Mouse (Mus musculus): ENCODE data around the gene Lingo3. TPM values are rescaled to one million over a fixed set of nuclear protein-coding genes. Genes with fewer than 3 reads are reported as not detected.

Gene Lingo3
- polyA plus RNA-seq, 1 experiment from 2014 or later, result 0.39 TPM

- peak within 1 kb of the TSS; percentile 90 for H3K9ac ChIP-seq (ENCODE audit: low read length)
- under 1% methylated on average over 81 of the region's 81 CpGs for WGBS
- peaks cover 16% of the 10 kb centered on the region for H3K36me3 ChIP-seq (ENCODE audit: control insufficient read depth, insufficient read depth)
- peak within 1 kb of the TSS; percentile 58; the same call in 1 of the 2 replicates for H3K27ac ChIP-seq (ENCODE audit: low read length)
- ATAC-seq (replicated peaks; ENCODE audit: extremely low read depth, insufficient read depth, low FRiP score), result peak; percentile 88
- no peaks in the 10 kb centered on the region for H3K27me3 ChIP-seq (ENCODE audit: control insufficient read depth, insufficient read depth, low read length)
- H3K4me1 ChIP-seq (ENCODE audit: control insufficient read depth, insufficient read depth, low read length), result peaks cover 19% of the 10 kb centered on the region
- no peaks in the 10 kb centered on the region for H3K9me3 ChIP-seq (replicated peaks; ENCODE audit: control insufficient read depth, low read length)
- H3K4me2 ChIP-seq (ENCODE audit: low read depth, low read length), result peak within 1 kb of the TSS; percentile 99
- H3K4me3 ChIP-seq (ENCODE audit: low read length), result peak within 1 kb of the TSS; percentile 82
These were observed 11.3 kb upstream of the Lingo3 start, which contains the start of the genes Lsm7 and Sppl2b for GRCm38 (mm10) chr10:80854913-80855748. Lsm7 (minus strand) TSS chr10:80855209. Sppl2b (plus strand) TSS chr10:80855275.

- Histone ChIP-seq H3K9me3 (replicated peaks; ENCODE audit: control insufficient read depth, low read length) (no peaks in the 10 kb centered on the region), H3K27ac (ENCODE audit: low read length) (no peak overlapping the region), H3K4me2 (ENCODE audit: low read depth, low read length) (no peak overlapping the region), H3K4me3 (ENCODE audit: low read length) (no peak overlapping the region), H3K9ac (ENCODE audit: low read length) (no peak overlapping the region), H3K36me3 (ENCODE audit: control insufficient read depth, insufficient read depth) (peaks cover 16% of the 10 kb centered on the region), H3K4me1 (ENCODE audit: control insufficient read depth, insufficient read depth, low read length) (peaks cover 11% of the 10 kb centered on the region), H3K27me3 (ENCODE audit: control insufficient read depth, insufficient read depth, low read length) (peaks cover 11% of the 10 kb centered on the region)
- 0 out of 2 replicates have a peak, but pooled peaks have one; percentile 25 for ATAC-seq (replicated peaks; ENCODE audit: extremely low read depth, insufficient read depth, low FRiP score)
- 15% methylated on average over 10 of the region's 10 CpGs for WGBS
These were observed 4.7 kb upstream of the Lingo3 start for GRCm38 (mm10) chr10:80848571-80848970.

GRCm38 (mm10) chr10:80845732-80846131 is 1.9 kb upstream of the Lingo3 start:
- no peak for ATAC-seq (replicated peaks; ENCODE audit: extremely low read depth, insufficient read depth, low FRiP score)
- WGBS, result 69% methylated on average over 12 of the region's 12 CpGs
- peaks cover 26% of the 10 kb centered on the region for H3K27me3 ChIP-seq (ENCODE audit: control insufficient read depth, insufficient read depth, low read length)

GRCm38 (mm10) chr10:80845055-80845693 is 1.3 kb upstream of the Lingo3 start:
- Histone ChIP-seq H3K9me3 (replicated peaks; ENCODE audit: control insufficient read depth, low read length) (no peaks in the 10 kb centered on the region), H3K4me1 (ENCODE audit: control insufficient read depth, insufficient read depth, low read length) (peaks cover 14% of the 10 kb centered on the region), H3K27ac (ENCODE audit: low read length) (no peak overlapping the region), H3K9ac (ENCODE audit: low read length) (no peak overlapping the region), H3K4me2 (ENCODE audit: low read depth, low read length) (no peak overlapping the region), H3K27me3 (ENCODE audit: control insufficient read depth, insufficient read depth, low read length) (peaks cover 26% of the 10 kb centered on the region), H3K4me3 (ENCODE audit: low read length) (no peak overlapping the region), H3K36me3 (ENCODE audit: control insufficient read depth, insufficient read depth) (no peaks in the 10 kb centered on the region)
- 47% methylated on average over 8 of the region's 8 CpGs for WGBS
- no peak for ATAC-seq (replicated peaks; ENCODE audit: extremely low read depth, insufficient read depth, low FRiP score)

More at GRCm38 (mm10) chr10:80845732-80846131, 1.9 kb upstream of the Lingo3 start:
- Histone ChIP-seq H3K9ac (ENCODE audit: low read length) (no peak overlapping the region), H3K4me3 (ENCODE audit: low read length) (no peak overlapping the region), H3K4me2 (ENCODE audit: low read depth, low read length) (no peak overlapping the region), H3K9me3 (replicated peaks; ENCODE audit: control insufficient read depth, low read length) (no peaks in the 10 kb centered on the region), H3K36me3 (ENCODE audit: control insufficient read depth, insufficient read depth) (no peaks in the 10 kb centered on the region), H3K4me1 (ENCODE audit: control insufficient read depth, insufficient read depth, low read length) (peaks cover 14% of the 10 kb centered on the region), H3K27ac (ENCODE audit: low read length) (no peak overlapping the region)

GRCm38 (mm10) chr10:80843087-80843930 is 530 bp downstream of the Lingo3 start:
- Histone ChIP-seq H3K36me3 (ENCODE audit: control insufficient read depth, insufficient read depth) (no peaks in the 10 kb centered on the region), H3K27me3 (ENCODE audit: control insufficient read depth, insufficient read depth, low read length) (peaks cover 26% of the 10 kb centered on the region), H3K4me2 (ENCODE audit: low read depth, low read length) (peak overlapping the region; percentile 79), H3K4me3 (ENCODE audit: low read length) (peak overlapping the region; percentile 54), H3K9me3 (replicated peaks; ENCODE audit: control insufficient read depth, low read length) (no peaks in the 10 kb centered on the region), H3K27ac (ENCODE audit: low read length) (no peak overlapping the region), H3K4me1 (ENCODE audit: control insufficient read depth, insufficient read depth, low read length) (peaks cover 7% of the 10 kb centered on the region), H3K9ac (ENCODE audit: low read length) (peak overlapping the region; percentile 57)
- 10% methylated on average over 32 of the region's 32 CpGs for WGBS
- no peak for ATAC-seq (replicated peaks; ENCODE audit: extremely low read depth, insufficient read depth, low FRiP score)

- Histone ChIP-seq H3K27me3 (ENCODE audit: control insufficient read depth, insufficient read depth, low read length) (peaks cover 26% of the 10 kb centered on the region), H3K36me3 (ENCODE audit: control insufficient read depth, insufficient read depth) (no peaks in the 10 kb centered on the region), H3K27ac (ENCODE audit: low read length) (no peak overlapping the region), H3K4me2 (ENCODE audit: low read depth, low read length) (no peak overlapping the region), H3K9ac (ENCODE audit: low read length) (no peak overlapping the region), H3K4me1 (ENCODE audit: control insufficient read depth, insufficient read depth, low read length) (peaks cover 14% of the 10 kb centered on the region), H3K4me3 (ENCODE audit: low read length) (no peak overlapping the region), H3K9me3 (replicated peaks; ENCODE audit: control insufficient read depth, low read length) (no peaks in the 10 kb centered on the region)
- 80% methylated on average over 15 of the region's 15 CpGs for WGBS
- no peak for ATAC-seq (replicated peaks; ENCODE audit: extremely low read depth, insufficient read depth, low FRiP score)
These were observed 1.5 kb downstream of the Lingo3 start for GRCm38 (mm10) chr10:80842334-80842733.

- Histone ChIP-seq H3K27me3 (ENCODE audit: control insufficient read depth, insufficient read depth, low read length) (peaks cover 26% of the 10 kb centered on the region), H3K36me3 (ENCODE audit: control insufficient read depth, insufficient read depth) (no peaks in the 10 kb centered on the region), H3K4me1 (ENCODE audit: control insufficient read depth, insufficient read depth, low read length) (peaks cover 20% of the 10 kb centered on the region), H3K4me2 (ENCODE audit: low read depth, low read length) (no peak overlapping the region), H3K9ac (ENCODE audit: low read length) (no peak overlapping the region), H3K4me3 (ENCODE audit: low read length) (no peak overlapping the region), H3K9me3 (replicated peaks; ENCODE audit: control insufficient read depth, low read length) (no peaks in the 10 kb centered on the region), H3K27ac (ENCODE audit: low read length) (no peak overlapping the region)
- 86% methylated on average over 2 of the region's 2 CpGs for WGBS
- no peak for ATAC-seq (replicated peaks; ENCODE audit: extremely low read depth, insufficient read depth, low FRiP score)
These were observed 2.2 kb downstream of the Lingo3 start for GRCm38 (mm10) chr10:80841685-80842084.

GRCm38 (mm10) chr10:80839848-80840247 is 4.0 kb downstream of the Lingo3 start:
- no peak overlapping the region for H3K27ac ChIP-seq (ENCODE audit: low read length)
- no peaks in the 10 kb centered on the region for H3K9me3 ChIP-seq (replicated peaks; ENCODE audit: control insufficient read depth, low read length)
- H3K36me3 ChIP-seq (ENCODE audit: control insufficient read depth, insufficient read depth), result no peaks in the 10 kb centered on the region
- H3K9ac ChIP-seq (ENCODE audit: low read length), result no peak overlapping the region
- no peak overlapping the region for H3K4me3 ChIP-seq (ENCODE audit: low read length)
- peaks cover 43% of the 10 kb centered on the region for H3K27me3 ChIP-seq (ENCODE audit: control insufficient read depth, insufficient read depth, low read length)
- H3K4me1 ChIP-seq (ENCODE audit: control insufficient read depth, insufficient read depth, low read length), result peaks cover 22% of the 10 kb centered on the region
- H3K4me2 ChIP-seq (ENCODE audit: low read depth, low read length), result no peak overlapping the region
- no peak for ATAC-seq (replicated peaks; ENCODE audit: extremely low read depth, insufficient read depth, low FRiP score)
- 64% methylated on average over 6 of the region's 6 CpGs for WGBS

Data from heart, embryonic 16.5 days (tissue).